Mouse (Mus musculus): ENCODE results near the gene Gm8279.
"Not testable (repeated sequence)": the region's sequence is repeated elsewhere in the genome, so short reads cannot be mapped to it uniquely, and the experiment has no call there.

Gm8279 gene

DNA sequence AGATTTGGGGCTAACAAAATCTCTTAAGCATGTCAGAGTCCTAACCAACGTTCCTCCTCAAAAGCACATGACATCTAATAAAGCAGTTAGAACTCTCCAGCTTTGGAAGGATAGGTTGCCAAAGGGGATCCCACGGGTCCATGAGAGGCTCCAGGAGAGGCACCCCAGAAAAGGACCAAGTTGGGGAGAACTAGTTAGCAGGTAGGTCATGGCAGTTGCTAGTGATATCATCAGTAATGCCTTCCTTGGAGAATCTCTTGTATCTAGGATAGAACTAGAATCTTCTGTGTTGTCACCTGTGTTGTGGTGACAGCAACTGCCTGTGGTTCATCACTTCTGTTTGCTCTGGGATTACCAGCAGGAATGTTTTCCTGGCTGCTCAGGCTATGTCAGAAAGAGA, at the start of gene Gm8279:
Gene Gm8279 (plus strand): TSS at position 301 of the 400 bp plus-strand sequence.
- in situ Hi-C loops (cut with MboI; ENCODE audit: low pct_unique_long_range_greater_than_20kb in 1 of 2, low sequenced_read_pairs in 2 of 2, unreplicated experiment in 1 of 2): not testable (repeated sequence)

- in situ Hi-C loops (cut with MboI; ENCODE audit: low pct_unique_long_range_greater_than_20kb in 1 of 2, low sequenced_read_pairs in 2 of 2, unreplicated experiment in 1 of 2): not testable (repeated sequence)
These were observed 32.9 kb downstream of the Gm8279 start, which contains the start of gene Gm3317 for GRCm38 (mm10) chr14:5164235-5164634. Gene Gm3317 (plus strand): TSS chr14:5164535.

DNA sequence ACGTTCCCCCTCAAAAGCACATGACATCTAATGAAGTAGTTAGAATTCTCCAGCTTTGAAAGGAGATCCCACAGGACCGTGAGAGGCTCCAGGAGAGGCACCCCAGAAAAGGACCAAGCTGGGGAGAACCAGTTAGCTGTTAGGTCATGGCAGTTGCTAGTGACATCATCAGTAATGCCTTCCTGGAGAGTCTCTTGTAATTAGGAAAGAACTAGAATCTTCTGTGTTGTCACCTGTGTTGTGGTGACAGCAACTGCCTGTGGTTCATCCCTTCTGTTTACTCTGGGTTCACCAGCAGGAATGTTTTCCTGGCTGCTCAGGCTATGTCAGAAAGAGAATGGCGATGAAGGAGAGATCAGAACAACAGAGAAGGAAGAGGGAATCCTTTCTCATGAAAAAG, 54.2 kb downstream of the Gm8279 start, which contains the start of gene Gm8271:
Gene Gm8271 (plus strand): TSS at position 301 of the 400 bp plus-strand sequence.
- in situ Hi-C loops (cut with MboI; ENCODE audit: low pct_unique_long_range_greater_than_20kb in 1 of 2, low sequenced_read_pairs in 2 of 2, unreplicated experiment in 1 of 2): not testable (repeated sequence)

All from mouse embryonic stem cell (cell line).